Mouse (Mus musculus): ENCODE data around the gene Psma4.

DNA sequence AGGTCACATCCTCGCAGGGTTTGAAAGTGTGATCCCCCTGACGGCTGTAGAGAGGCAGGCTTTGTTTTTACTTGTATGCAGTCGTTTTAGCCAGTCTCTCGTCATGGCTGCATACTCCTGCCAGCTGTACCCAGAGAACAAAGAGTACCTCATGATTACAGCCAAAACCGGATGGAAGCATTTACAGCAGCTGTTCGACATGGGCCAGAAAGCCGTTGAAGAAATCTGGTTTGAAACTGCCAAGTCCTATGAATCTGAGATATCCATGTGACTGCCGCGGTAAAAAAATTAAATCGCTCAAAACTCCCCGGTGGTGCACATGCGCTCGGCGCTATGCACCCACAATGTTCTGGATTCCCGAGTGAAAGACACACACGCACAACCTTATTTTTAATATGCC is 4.3 kb upstream of the Psma4 start:
- no peak for TF ChIP-seq POLR2A (IDR thresholded peaks at IDR 0.05; ENCODE audit: extremely low read depth, insufficient read depth, low read length)
- TF ChIP-seq CTCF (IDR thresholded peaks at IDR 0.05; ENCODE audit: low read depth, low read length) = no peak
